Mouse (Mus musculus) ES-Bruce4 (cell line): ENCODE data around the gene Zdhhc7. TPM values are rescaled to one million over a fixed set of nuclear protein-coding genes. Genes with fewer than 3 reads are reported as not detected.

Source experiments
- H3K27ac ChIP-seq: 2 replicates; pipeline ENCODE4 v1.5.1; 2012; ENCODE audit warnings: low read length, inconsistent platforms; ENCODE audit not compliant: insufficient read depth
- H3K27me3 ChIP-seq: 2 replicates; pipeline ENCODE4 v1.6.1; 2012; ENCODE audit warnings: mild to moderate bottlenecking, low read length, inconsistent platforms; ENCODE audit not compliant: control insufficient read depth, poor library complexity, insufficient read depth, severe bottlenecking
- H3K36me3 ChIP-seq: 2 replicates; pipeline ENCODE4 v1.6.1; 2012; ENCODE audit warnings: inconsistent platforms, mild to moderate bottlenecking, low read length, moderate library complexity; ENCODE audit not compliant: control insufficient read depth, poor library complexity, insufficient read depth, severe bottlenecking
- H3K4me1 ChIP-seq: one replicate; pipeline ENCODE4 v1.8.1; 2011; ENCODE audit warnings: low read length; ENCODE audit not compliant: control insufficient read depth, insufficient read depth
- H3K4me3 ChIP-seq: 2 replicates; pipeline ENCODE4 v1.5.1; 2011; ENCODE audit warnings: low read depth, mild to moderate bottlenecking, low read length
- H3K9ac ChIP-seq: 2 replicates; pipeline ENCODE4 v1.6.1; 2012; ENCODE audit warnings: low read depth, mild to moderate bottlenecking, inconsistent platforms; ENCODE audit not compliant: poor library complexity, severe bottlenecking
- H3K9me3 ChIP-seq: replicated peaks from 2 replicates; pipeline ENCODE4 v1.6.1; 2012; ENCODE audit warnings: mild to moderate bottlenecking, low read length, inconsistent platforms; ENCODE audit not compliant: control insufficient read depth, poor library complexity, insufficient read depth, severe bottlenecking
- CTCF ChIP-seq: IDR thresholded peaks from one replicate; pipeline ENCODE4 v1.8.1; 2011; ENCODE audit warnings: low read depth, low read length
- EP300 ChIP-seq: IDR thresholded peaks from 2 replicates; pipeline ENCODE4 v1.6.1; 2011; ENCODE audit warnings: low read depth, low read length; ENCODE audit not compliant: insufficient read depth
- POLR2A ChIP-seq: IDR thresholded peaks from one replicate; pipeline ENCODE4 v1.8.1; 2011; ENCODE audit warnings: low read length; ENCODE audit not compliant: insufficient read depth
- polyA plus RNA-seq: library from polyadenylated mRNA; stranded (reverse); fragments of >200 nt; gene quantifications from 2 replicates; pipeline ENCODE4 v1.2.4, GENCODE M21; 2011; ENCODE audit warnings: low read depth; ENCODE audit not compliant: missing spikeins, insufficient read depth, insufficient read length

Zdhhc7 gene
- polyA plus RNA-seq, 1 experiment: 17.1 TPM

GRCm38 (mm10) chr8:120051006-120051405, 50.3 kb downstream of the Zdhhc7 start:
- no peak for TF ChIP-seq EP300
- TF ChIP-seq POLR2A: no peak
- no peak for TF ChIP-seq CTCF
- H3K27ac ChIP-seq: no peak overlapping the region
- no peak overlapping the region for H3K9ac ChIP-seq
- no peak overlapping the region for H3K4me3 ChIP-seq
- H3K9me3 ChIP-seq: no peaks in the 10 kb centered on the region
- no peaks in the 10 kb centered on the region for H3K4me1 ChIP-seq
- no peaks in the 10 kb centered on the region for H3K27me3 ChIP-seq
- no peaks in the 10 kb centered on the region for H3K36me3 ChIP-seq

- H3K4me3 ChIP-seq: no peak overlapping the region
- no peak overlapping the region for H3K9ac ChIP-seq
- TF ChIP-seq POLR2A (no peak), CTCF (no peak), EP300 (no peak)
- no peaks in the 10 kb centered on the region for H3K36me3 ChIP-seq
- H3K27ac ChIP-seq: no peak overlapping the region
- no peaks in the 10 kb centered on the region for H3K4me1 ChIP-seq
- no peaks in the 10 kb centered on the region for H3K9me3 ChIP-seq
- no peaks in the 10 kb centered on the region for H3K27me3 ChIP-seq
These were observed 50.9 kb downstream of the Zdhhc7 start for GRCm38 (mm10) chr8:120050376-120050775.

- Histone ChIP-seq H3K27ac (no peak overlapping the region), H3K9me3 (no peaks in the 10 kb centered on the region), H3K4me3 (no peak overlapping the region), H3K27me3 (no peaks in the 10 kb centered on the region), H3K4me1 (no peaks in the 10 kb centered on the region), H3K36me3 (no peaks in the 10 kb centered on the region), H3K9ac (no peak overlapping the region)
- TF ChIP-seq POLR2A (no peak), CTCF (no peak), EP300 (no peak)
These were observed 51.3 kb downstream of the Zdhhc7 start for GRCm38 (mm10) chr8:120049949-120050348.

- H3K9ac ChIP-seq: no peak overlapping the region
- H3K4me3 ChIP-seq: no peak overlapping the region
- no peaks in the 10 kb centered on the region for H3K27me3 ChIP-seq
- H3K36me3 ChIP-seq: no peaks in the 10 kb centered on the region
- H3K27ac ChIP-seq: no peak overlapping the region
- H3K9me3 ChIP-seq: no peaks in the 10 kb centered on the region
- no peaks in the 10 kb centered on the region for H3K4me1 ChIP-seq
- TF ChIP-seq EP300 (no peak), POLR2A (no peak), CTCF (no peak)
These were observed 54.8 kb downstream of the Zdhhc7 start for GRCm38 (mm10) chr8:120046258-120047020.

GRCm38 (mm10) chr8:120045471-120045870, 55.8 kb downstream of the Zdhhc7 start:
- no peak for TF ChIP-seq EP300
- TF ChIP-seq CTCF: no peak
- TF ChIP-seq POLR2A: no peak
- Histone ChIP-seq H3K27ac (no peak overlapping the region), H3K4me1 (no peaks in the 10 kb centered on the region), H3K4me3 (no peak overlapping the region), H3K36me3 (no peaks in the 10 kb centered on the region), H3K27me3 (no peaks in the 10 kb centered on the region), H3K9me3 (no peaks in the 10 kb centered on the region), H3K9ac (no peak overlapping the region)

- Histone ChIP-seq H3K27ac (no peak overlapping the region), H3K9me3 (no peaks in the 10 kb centered on the region), H3K27me3 (no peaks in the 10 kb centered on the region), H3K4me1 (no peaks in the 10 kb centered on the region), H3K9ac (no peak overlapping the region), H3K36me3 (no peaks in the 10 kb centered on the region), H3K4me3 (no peak overlapping the region)
- TF ChIP-seq EP300: no peak
- TF ChIP-seq POLR2A: no peak
- no peak for TF ChIP-seq CTCF
These were observed 56.4 kb downstream of the Zdhhc7 start for GRCm38 (mm10) chr8:120044907-120045306.
